Mouse (Mus musculus): ENCODE data around the gene Pbxip1. TPM values are rescaled to one million over a fixed set of nuclear protein-coding genes. Genes with fewer than 3 reads are reported as not detected.
A peak's percentile ranks its signal among the peaks of the same experiment; 100 is the strongest.
"Not testable (repeated sequence)": the region's sequence is repeated elsewhere in the genome, so short reads cannot be mapped to it uniquely, and the experiment has no call there.

Pbxip1 gene
- total RNA-seq, 2 experiments from 2014 or later = 179 to 196 TPM

DNA sequence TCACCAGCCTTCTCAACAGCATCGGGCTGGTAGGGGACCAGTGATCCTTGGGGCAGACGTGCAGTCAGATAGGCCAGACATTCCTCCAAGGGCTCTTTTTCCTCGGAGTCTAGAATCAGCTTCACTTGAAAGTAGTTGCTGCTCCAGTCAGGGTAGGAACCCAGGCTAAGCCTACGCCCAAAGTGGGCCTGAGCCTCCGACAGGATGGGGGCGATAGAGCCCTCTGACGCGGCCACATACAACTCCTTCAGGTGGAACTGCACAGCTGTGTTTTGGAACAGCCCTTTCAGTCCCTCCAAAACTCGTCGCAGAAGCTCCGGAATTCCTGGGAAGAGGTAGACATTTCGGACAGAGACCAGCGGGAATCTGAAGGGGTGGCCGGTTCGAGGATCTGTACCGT, 28.1 kb upstream of the Pbxip1 start:
- no peak for DNase-seq

GRCm38 (mm10) chr3:89409701-89410100, 26.8 kb upstream of the Pbxip1 start:
- no peak for DNase-seq

DNA sequence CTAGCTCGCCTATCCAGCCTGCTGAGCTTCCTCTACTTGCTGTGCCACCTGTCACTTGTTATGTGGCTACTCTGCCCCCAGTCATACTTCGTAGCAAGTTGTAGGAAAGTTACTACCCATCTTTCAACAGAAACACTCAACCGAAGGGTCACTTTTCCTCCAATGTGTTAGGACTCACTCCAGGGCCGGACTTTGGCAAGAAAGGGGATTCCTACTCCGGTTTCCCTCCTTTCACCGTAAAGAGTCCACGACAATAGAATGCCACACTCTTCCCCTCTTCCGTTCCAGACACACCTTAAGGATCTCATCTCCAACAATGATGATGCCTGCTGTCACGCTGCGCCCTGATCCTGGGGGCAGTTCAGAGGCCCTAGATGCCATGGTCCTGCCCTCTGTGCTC, 25.6 kb upstream of the Pbxip1 start:
- no peak for DNase-seq

GRCm38 (mm10) chr3:89411490-89412393, 24.8 kb upstream of the Pbxip1 start, which contains the start of gene Flad1:
Flad1 (minus strand) TSS chr3:89411870.
- DNase-seq = peak; percentile 98

DNA sequence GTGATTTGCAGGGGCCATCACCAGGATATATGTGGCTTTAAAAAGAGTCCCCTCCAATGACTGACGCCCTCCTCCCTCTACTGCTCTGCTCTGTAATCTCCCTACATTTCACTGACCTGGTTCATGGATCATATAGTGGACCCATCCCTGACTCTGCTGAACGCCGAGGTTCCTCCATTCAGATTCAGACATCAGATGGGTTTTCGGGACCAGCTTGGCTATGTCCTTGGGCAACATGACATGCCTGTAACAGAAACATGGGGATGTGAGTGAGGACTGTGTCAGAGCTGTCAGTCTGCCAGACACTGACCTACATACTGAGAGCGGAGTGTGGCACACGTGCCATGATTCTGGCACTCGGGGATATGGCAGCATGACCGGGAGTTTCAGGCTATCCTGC, 20.3 kb upstream of the Pbxip1 start:
- DNase-seq = no peak

GRCm38 (mm10) chr3:89417131-89417530, 19.4 kb upstream of the Pbxip1 start:
- no peak for DNase-seq

GRCm38 (mm10) chr3:89417840-89418169, 18.7 kb upstream of the Pbxip1 start:
- DNase-seq = no peak

GRCm38 (mm10) chr3:89418170-89418860, 18.2 kb upstream of the Pbxip1 start, which contains the start of the genes Cks1b and Shc1:
Cks1b (minus strand) TSS chr3:89418383.
Shc1 (plus strand) TSS chr3:89418443.
- DNase-seq = peak; percentile 98

- DNase-seq = peak; percentile 84
These were observed 17.6 kb upstream of the Pbxip1 start for GRCm38 (mm10) chr3:89418861-89419250.

GRCm38 (mm10) chr3:89419571-89419970, 16.9 kb upstream of the Pbxip1 start:
- peak; percentile 60 for DNase-seq

DNA sequence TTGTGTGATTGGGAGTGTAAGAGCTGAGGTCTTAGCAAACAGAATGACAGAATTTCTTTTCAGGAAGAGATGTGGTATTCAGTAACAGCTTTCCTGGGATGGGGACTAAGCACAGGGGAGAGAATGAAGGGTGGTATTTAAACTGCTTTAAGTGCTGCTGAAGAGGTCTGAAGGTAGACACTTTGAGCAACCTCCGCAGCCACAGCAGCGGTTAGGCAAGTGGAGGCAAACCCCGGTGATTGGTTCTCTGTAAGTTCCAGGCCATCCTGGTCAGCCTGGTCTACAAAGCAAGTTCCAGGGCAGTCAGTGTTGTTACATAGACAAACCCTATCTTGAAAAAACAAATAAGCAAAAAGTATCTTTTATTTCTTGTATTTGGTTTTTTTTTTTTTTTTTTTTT, 16.5 kb upstream of the Pbxip1 start:
- DNase-seq = no peak

GRCm38 (mm10) chr3:89420421-89420820, 16.1 kb upstream of the Pbxip1 start:
- DNase-seq = no peak

DNA sequence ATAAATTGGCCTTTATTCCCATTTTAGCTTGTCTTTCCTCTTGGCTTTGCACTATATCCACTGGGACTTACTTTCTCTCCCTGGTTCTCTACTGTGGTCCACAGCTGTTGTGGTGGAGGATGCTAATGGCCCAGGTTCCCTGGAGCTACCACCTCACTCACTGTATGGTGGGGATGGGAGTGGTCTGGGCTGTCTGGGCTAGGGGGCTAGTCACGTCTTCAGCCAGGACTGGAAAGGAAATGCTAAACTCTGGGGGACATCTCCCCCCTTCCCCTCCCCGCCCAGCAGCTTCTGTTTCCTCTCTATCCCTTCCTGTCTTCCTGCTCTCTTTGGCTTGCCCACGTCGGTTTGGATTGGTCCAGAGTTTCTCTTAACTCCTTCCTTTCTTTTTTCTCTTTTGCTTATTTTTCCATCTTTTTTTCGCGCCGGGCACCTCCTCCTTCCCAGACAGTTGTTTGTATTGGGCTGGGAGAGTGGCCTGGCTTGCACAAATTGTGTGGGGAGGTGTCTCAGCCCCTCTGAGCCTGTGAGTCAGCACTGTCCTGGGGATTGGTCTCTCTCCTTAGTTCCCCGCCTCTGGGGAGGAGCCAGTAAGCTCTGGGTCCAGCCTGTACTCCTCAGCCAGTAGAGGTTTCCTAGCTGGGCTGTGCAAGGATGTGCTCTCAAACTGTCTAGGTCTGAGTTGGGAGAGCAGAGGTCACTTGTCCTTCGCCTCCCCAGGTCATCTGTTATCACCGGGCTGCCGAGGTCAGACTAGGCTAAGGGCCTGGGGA, 15.3 kb upstream of the Pbxip1 start:
- peak; percentile 90 for DNase-seq

DNA sequence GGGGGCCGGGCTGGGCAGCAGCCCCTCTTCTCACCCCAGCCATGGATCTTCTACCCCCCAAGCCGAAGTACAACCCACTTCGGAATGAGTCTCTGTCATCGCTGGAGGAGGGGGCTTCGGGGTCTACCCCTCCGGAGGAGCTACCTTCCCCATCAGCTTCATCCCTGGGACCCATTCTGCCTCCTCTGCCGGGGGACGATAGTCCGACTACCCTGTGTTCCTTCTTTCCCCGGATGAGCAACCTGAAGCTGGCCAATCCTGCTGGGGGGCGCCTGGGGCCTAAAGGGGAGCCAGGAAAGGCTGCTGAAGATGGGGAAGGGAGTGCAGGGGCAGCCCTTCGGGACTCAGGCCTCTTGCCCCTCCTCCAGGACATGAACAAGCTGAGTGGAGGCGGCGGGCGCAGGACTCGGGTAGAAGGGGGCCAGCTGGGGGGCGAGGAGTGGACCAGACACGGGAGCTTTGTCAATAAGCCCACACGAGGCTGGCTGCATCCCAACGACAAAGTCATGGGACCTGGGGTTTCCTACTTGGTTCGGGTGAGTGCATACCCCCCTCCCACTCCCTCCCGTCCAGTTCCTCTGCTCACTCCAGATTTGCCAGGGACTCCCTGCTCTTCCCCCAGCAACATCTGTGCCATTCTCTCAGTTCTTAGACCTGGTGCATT, 14.6 kb upstream of the Pbxip1 start:
- DNase-seq = no peak

GRCm38 (mm10) chr3:89422556-89423205, 13.8 kb upstream of the Pbxip1 start:
- no peak for DNase-seq

DNA sequence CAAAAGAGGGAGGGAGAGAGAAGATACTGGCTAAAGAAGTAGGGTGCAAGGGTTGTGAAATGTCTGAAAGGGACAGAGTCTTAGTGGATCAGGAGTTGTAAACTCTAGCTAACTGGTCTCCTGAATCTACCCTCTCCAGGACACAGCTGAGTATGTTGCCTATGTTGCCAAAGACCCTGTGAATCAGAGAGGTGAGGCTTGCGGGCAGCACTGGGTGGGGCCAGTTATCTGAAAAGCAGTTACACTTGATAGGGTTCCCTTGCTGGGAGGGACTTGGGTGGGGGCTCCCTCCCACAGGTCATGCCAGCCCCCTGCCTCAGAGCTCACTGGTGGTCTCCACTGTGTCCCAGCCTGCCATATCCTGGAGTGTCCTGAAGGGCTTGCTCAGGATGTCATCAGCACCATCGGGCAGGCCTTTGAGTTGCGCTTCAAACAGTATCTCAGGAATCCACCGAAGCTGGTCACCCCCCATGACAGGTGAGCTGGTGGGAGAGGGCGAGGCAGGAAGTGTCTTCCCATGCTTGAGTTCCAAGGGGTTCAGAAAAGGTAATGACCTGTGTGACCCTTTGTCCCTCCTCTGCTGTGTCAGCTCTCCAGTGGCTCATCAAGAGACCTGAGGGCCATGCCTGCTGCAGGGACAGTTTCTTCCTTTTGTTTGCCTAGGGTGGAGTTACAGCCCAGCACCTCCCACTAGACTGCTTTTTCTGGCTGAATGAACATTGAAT, 11.9 kb upstream of the Pbxip1 start:
- no peak for DNase-seq

GRCm38 (mm10) chr3:89425141-89425525, 11.4 kb upstream of the Pbxip1 start:
- DNase-seq = no peak

GRCm38 (mm10) chr3:89425876-89426275, 10.6 kb upstream of the Pbxip1 start:
- no peak for DNase-seq

- not testable (repeated sequence) for DNase-seq
These were observed 7.5 kb upstream of the Pbxip1 start for GRCm38 (mm10) chr3:89429021-89429420.
